Mouse (Mus musculus) cerebellum, adult 9-10 months (tissue): ENCODE results near the gene Vmn1r37.
"Not testable (repeated sequence)": the region's sequence is repeated elsewhere in the genome, so short reads cannot be mapped to it uniquely, and the experiment has no call there.

Experiments
- DNase-seq: peaks from one replicate; pipeline ENCODE4 v3.0.0; 2022

Gene Vmn1r37

DNA sequence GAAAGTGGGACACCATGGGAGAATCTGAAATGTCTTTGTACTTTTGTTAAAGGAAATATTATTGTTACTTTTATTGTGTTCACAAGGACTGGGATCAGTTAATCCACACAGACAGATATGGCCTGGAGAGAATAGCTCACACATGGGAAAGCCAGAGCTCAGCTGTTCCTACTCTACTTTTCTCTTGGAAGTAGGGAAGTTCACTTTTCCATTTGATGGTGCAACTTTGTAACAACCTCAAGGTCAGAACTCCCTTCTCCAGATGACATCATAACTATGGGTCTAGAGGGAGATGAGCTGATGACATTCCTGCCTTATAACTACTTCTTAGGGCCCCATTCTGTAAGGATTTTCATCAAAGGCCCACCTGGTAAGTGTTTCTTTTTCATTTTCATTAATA lies at the start of gene Vmn1r37:
Gene Vmn1r37 (plus strand): TSS at position 301 of the 400 bp plus-strand sequence.
- DNase-seq: not testable (repeated sequence)

DNA sequence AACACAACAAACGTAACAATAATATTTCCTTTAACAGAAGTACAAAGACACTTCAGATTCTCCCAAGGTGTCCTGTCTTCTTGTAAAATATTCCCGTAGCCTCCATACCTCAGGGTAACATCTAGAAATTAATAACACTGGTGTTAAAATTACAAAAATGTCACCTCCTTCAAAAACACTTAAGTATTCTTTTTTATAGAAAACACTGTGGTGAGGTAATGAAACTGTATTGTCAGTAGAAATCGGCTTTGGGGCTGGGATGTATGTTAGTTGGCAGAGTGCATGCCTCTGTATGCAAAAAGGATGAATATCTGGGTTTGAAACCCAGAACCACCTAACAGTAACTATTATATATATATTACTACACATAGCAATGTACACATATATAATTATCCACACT lies 43.4 kb upstream of the Vmn1r37 start, which contains the start of gene Vmn1r35:
Gene Vmn1r35 (minus strand): TSS at position 101 of the 400 bp plus-strand sequence.
- no peak for DNase-seq

DNA sequence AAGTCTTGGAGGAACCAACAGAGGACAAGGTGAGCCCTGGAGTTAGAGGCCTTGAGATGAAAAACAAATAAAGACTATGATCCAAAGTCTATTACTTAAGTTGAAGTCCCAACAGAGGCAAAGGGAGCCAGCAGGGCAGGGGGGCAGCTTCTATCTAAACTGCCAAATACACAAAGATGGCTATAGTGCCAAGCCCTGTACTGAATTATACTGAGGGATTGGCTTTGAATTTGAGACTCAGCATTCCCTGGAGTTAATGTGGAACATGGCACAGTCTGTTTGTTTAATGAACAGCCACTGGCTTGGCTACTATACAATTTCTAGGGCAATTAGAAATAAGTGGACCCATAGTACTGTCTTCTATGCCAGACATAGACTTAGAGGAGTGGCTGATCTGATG lies 20.3 kb upstream of the Vmn1r37 start:
- no peak for DNase-seq

DNA sequence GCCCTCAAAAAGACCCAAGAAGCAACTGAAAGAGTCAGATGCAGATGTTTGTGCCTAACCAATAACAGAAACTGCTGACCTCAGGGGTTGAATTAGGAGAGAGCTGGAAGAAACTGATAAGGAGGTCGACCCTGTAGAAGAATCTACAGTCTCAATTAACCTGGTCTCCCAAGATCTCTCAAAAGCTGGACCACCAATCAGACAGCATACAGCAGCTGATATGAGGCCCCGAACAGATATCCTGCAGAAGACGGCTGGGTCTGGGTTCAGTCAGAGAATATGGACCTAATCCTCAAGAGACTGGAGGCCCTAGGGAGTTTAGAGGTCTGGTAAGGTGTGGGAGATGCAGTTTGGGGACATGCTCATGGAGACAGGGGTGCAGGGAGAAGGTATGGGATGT lies 15.3 kb upstream of the Vmn1r37 start:
- no peak for DNase-seq

DNA sequence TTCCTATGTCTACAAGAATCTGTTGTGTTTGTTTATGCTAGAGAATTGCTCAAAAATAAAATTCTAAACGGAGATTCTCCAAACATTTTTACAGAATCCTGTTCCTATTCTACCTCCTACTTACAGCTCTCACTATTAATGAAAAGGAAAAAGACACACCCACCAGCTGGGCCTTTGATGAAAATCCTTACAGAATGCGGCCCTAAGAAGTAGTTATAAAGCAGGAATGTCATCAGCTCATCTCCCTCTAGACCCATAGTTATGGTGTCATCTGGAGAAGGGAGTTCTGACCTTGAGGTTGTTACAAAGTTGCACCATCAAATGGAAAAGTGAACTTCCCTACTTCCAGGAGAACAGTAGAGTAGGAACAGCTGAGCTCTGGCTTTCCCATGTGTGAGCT lies 10.1 kb upstream of the Vmn1r37 start, which contains the start of gene Vmn1r36:
Gene Vmn1r36 (minus strand): TSS at position 101 of the 400 bp plus-strand sequence.
- DNase-seq: not testable (repeated sequence)

DNA sequence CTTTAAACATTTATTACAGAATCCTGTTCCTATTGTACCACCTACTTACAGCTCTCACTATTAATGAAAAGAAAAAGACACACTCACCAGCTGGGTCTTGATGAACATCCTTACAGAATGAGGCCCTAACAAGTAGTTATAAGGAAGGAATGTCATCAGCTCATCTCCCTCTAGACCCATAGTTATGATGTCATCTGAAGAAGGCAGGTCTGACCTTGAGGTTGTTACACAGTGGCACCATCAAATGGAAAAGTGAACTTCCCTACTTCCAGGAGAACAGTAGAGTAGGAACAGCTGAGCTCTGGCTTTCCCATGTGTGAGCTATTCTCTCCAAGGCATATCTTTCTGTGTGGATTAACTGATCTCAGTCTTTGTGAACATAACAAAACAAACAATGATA lies 53.3 kb downstream of the Vmn1r37 start, which contains the start of gene Vmn1r38:
Gene Vmn1r38 (minus strand): TSS at position 101 of the 400 bp plus-strand sequence.
- DNase-seq: not testable (repeated sequence)
